Mouse (Mus musculus): ENCODE measurements around the gene Cacnb1. TPM values are rescaled to one million over a fixed set of nuclear protein-coding genes. Genes with fewer than 3 reads are reported as not detected.

Gene Cacnb1
- polyA plus RNA-seq, 1 experiment, result 6.1 TPM

DNA sequence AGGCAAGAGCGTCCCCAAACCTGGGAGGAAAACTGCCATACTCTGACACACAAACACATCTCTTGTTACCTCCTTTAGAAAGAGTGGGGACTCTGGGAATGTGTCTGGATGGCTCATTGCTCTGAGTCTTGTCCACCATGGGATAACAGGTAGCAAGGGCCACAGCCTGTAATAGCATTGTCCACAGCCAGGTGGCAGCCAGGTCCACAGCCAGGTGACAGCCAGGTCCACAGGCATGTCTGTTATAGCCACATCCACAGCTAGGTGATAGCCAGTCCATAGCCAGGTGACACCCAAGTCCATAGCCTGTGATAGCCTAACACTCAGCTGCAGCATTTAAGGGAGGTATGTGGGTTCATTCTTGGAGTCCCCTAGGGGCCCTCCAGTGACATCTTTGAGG lies 61.9 kb downstream of the Cacnb1 start:
- Histone ChIP-seq H3ac (ENCODE audit: control insufficient read depth, insufficient read length, low read depth) (no peak overlapping the region), H3K36me3 (ENCODE audit: control insufficient read depth, insufficient read depth) (no peaks in the 10 kb centered on the region), H3K27me3 (ENCODE audit: control insufficient read depth, insufficient read depth, insufficient read length) (no peaks in the 10 kb centered on the region), H3K79me3 (ENCODE audit: low read depth) (no peaks in the 10 kb centered on the region), H3K79me2 (ENCODE audit: control insufficient read depth, insufficient read depth) (no peaks in the 10 kb centered on the region), H3K4me3 (ENCODE audit: insufficient read depth, poor library complexity, severe bottlenecking) (no peak overlapping the region)
- TF ChIP-seq CTCF (IDR thresholded peaks at IDR 0.05; ENCODE audit: control insufficient read depth, insufficient read depth, insufficient read length) (no peak), MYOG (IDR thresholded peaks at IDR 0.05; ENCODE audit: control insufficient read depth, extremely low read depth, insufficient read length) (no peak), FOSL1 (IDR thresholded peaks at IDR 0.05; ENCODE audit: insufficient read depth, low read length, poor library complexity, severe bottlenecking) (no peak), USF1 (IDR thresholded peaks at IDR 0.05; ENCODE audit: low read depth) (no peak), CEBPB (IDR thresholded peaks at IDR 0.05; ENCODE audit: low read depth) (no peak), MYOD1 (IDR thresholded peaks at IDR 0.05; ENCODE audit: control insufficient read depth, insufficient read length, low read depth) (no peak), MAX (IDR thresholded peaks at IDR 0.05) (no peak)

DNA sequence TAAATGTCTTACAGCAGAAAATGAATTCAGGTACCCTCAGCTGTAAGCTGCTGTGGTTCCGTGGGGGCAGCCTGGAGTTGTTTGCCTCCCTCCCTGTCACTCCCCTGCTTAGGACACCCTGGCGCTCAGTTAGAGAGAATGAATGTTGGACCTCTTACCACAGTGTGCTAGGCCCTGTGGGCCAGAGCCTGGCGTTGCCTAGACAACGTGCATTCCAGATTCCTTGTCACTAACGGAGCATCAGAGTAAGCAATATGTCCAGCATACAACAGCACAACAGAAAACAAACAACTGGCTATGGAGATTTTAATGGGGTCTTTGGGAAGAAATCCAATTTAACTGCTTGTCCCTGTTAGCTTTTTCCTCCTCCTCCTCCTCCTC lies 63.5 kb downstream of the Cacnb1 start:
- TF ChIP-seq MAX (IDR thresholded peaks at IDR 0.05), result no peak
- no peaks in the 10 kb centered on the region for H3K79me2 ChIP-seq (ENCODE audit: control insufficient read depth, insufficient read depth)
- H3K27me3 ChIP-seq (ENCODE audit: control insufficient read depth, insufficient read depth, insufficient read length), result no peaks in the 10 kb centered on the region

DNA sequence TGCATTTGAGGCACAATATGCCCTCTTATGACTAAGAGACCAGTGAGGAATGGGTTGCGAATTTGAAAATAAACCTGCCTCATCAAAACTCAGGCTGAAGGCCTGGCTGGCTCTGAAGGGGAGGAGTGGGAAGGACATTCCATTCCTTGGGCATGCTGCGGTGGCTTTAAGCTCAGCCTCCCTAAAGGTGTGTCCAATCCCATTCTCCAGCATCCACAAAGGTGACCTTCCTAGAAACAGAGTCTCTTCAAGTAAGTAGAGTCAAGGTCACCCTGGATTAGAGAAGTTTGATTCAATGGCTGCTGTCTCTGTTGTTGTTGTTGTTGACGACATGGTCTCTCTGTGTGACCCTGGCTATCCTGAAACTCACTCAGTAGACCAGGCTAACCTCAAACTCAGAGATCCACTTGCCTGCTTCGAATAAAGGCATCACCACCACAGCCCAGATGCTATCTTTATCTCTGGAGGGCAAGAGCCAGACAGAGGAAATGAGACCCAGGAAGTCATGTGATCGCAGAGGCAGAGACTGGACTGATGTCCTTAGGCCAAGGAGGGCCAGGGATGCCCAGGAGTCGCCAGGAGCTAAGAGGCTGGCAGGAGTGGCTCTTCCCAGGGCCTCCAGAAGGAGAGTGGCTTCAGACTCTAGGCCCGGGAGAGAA lies 64.1 kb downstream of the Cacnb1 start:
- TF ChIP-seq MYOD1 (IDR thresholded peaks at IDR 0.05; ENCODE audit: control insufficient read depth, insufficient read length, low read depth), result no peak
- no peak for TF ChIP-seq USF1 (IDR thresholded peaks at IDR 0.05; ENCODE audit: low read depth)
- TF ChIP-seq MAX (IDR thresholded peaks at IDR 0.05), result no peak
- TF ChIP-seq CTCF (IDR thresholded peaks at IDR 0.05; ENCODE audit: control insufficient read depth, insufficient read depth, insufficient read length), result no peak
- no peak for TF ChIP-seq CEBPB (IDR thresholded peaks at IDR 0.05; ENCODE audit: low read depth)
- no peak for TF ChIP-seq MYOG (IDR thresholded peaks at IDR 0.05; ENCODE audit: control insufficient read depth, extremely low read depth, insufficient read length)
- no peak for TF ChIP-seq FOSL1 (IDR thresholded peaks at IDR 0.05; ENCODE audit: insufficient read depth, low read length, poor library complexity, severe bottlenecking)
- no peaks in the 10 kb centered on the region for H3K27me3 ChIP-seq (ENCODE audit: control insufficient read depth, insufficient read depth, insufficient read length)
- no peaks in the 10 kb centered on the region for H3K36me3 ChIP-seq (ENCODE audit: control insufficient read depth, insufficient read depth)
- no peaks in the 10 kb centered on the region for H3K79me2 ChIP-seq (ENCODE audit: control insufficient read depth, insufficient read depth)
- H3K79me3 ChIP-seq (ENCODE audit: low read depth), result no peaks in the 10 kb centered on the region
- H3ac ChIP-seq (ENCODE audit: control insufficient read depth, insufficient read length, low read depth), result no peak overlapping the region
- no peak overlapping the region for H3K4me3 ChIP-seq (ENCODE audit: insufficient read depth, poor library complexity, severe bottlenecking)

More for the DNA sequence above, 63.5 kb downstream of the Cacnb1 start:
- no peaks in the 10 kb centered on the region for H3K79me3 ChIP-seq (ENCODE audit: low read depth)
- no peak overlapping the region for H3K4me3 ChIP-seq (ENCODE audit: insufficient read depth, poor library complexity, severe bottlenecking)
- H3K36me3 ChIP-seq (ENCODE audit: control insufficient read depth, insufficient read depth), result no peaks in the 10 kb centered on the region
- no peak overlapping the region for H3ac ChIP-seq (ENCODE audit: control insufficient read depth, insufficient read length, low read depth)

DNA sequence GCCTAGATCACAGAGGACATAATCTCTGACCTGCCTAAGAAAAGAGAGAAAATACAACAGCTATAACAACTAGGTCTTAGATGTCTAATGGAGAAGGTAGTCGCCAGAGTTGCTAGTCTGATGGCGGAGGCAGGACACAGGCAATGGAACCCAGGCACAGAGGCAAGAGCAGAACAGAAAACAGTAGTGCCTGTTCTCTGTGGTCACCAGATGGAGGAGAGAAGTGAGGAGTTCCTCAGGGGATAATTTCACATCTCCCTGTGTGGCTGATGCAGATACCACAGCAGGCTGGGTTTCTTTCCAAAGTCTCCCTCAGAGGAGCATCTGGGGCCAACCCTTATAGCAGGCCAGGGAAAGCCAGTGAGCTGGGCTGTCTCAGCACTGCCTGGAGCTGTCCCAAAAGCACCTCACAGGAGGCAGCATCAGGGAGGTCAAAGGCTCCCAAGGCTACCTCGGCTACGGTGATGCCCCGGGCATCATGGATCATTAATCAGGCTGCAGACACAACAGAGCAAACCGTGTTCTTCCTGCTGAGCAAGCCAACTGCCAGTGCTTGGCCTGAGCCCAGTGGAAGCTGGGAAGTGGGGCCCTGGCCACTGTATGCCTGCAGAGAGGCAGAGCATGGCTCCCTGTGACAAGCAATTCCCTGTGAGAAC lies 65.8 kb downstream of the Cacnb1 start:
- no peak for TF ChIP-seq USF1 (IDR thresholded peaks at IDR 0.05; ENCODE audit: low read depth)
- no peak for TF ChIP-seq MYOD1 (IDR thresholded peaks at IDR 0.05; ENCODE audit: control insufficient read depth, insufficient read length, low read depth)
- no peak for TF ChIP-seq CEBPB (IDR thresholded peaks at IDR 0.05; ENCODE audit: low read depth)
- no peak for TF ChIP-seq MAX (IDR thresholded peaks at IDR 0.05)
- no peak for TF ChIP-seq CTCF (IDR thresholded peaks at IDR 0.05; ENCODE audit: control insufficient read depth, insufficient read depth, insufficient read length)
- no peak for TF ChIP-seq FOSL1 (IDR thresholded peaks at IDR 0.05; ENCODE audit: insufficient read depth, low read length, poor library complexity, severe bottlenecking)
- TF ChIP-seq MYOG (IDR thresholded peaks at IDR 0.05; ENCODE audit: control insufficient read depth, extremely low read depth, insufficient read length), result no peak
- no peak overlapping the region for H3K4me3 ChIP-seq (ENCODE audit: insufficient read depth, poor library complexity, severe bottlenecking)
- no peaks in the 10 kb centered on the region for H3K27me3 ChIP-seq (ENCODE audit: control insufficient read depth, insufficient read depth, insufficient read length)
- H3K79me3 ChIP-seq (ENCODE audit: low read depth), result no peaks in the 10 kb centered on the region
- no peak overlapping the region for H3ac ChIP-seq (ENCODE audit: control insufficient read depth, insufficient read length, low read depth)
- no peaks in the 10 kb centered on the region for H3K79me2 ChIP-seq (ENCODE audit: control insufficient read depth, insufficient read depth)
- no peaks in the 10 kb centered on the region for H3K36me3 ChIP-seq (ENCODE audit: control insufficient read depth, insufficient read depth)

DNA sequence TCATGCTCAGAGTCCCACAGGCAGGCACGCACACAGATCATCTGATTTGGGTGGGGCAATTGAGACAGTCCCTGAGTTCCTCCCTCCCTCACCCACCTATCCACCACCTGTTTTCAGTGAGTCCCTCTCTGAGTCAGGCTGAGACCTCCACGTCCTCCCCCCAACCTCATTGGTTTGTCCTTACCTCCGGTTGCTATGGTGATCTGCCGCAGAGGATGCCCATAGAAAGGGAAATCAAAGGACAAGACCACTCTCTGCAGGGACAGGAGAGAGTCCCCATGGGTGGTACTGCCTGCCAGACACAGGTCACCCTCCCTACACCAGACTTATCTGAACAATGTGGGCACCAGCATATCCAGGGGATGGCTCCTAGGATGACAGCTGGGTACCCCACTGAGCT lies 66.9 kb downstream of the Cacnb1 start:
- H3K4me3 ChIP-seq (ENCODE audit: insufficient read depth, poor library complexity, severe bottlenecking), result no peak overlapping the region

More for the DNA sequence above, 66.9 kb downstream of the Cacnb1 start:
- TF ChIP-seq USF1 (IDR thresholded peaks at IDR 0.05; ENCODE audit: low read depth) (no peak), MAX (IDR thresholded peaks at IDR 0.05) (no peak), CEBPB (IDR thresholded peaks at IDR 0.05; ENCODE audit: low read depth) (no peak), CTCF (IDR thresholded peaks at IDR 0.05; ENCODE audit: control insufficient read depth, insufficient read depth, insufficient read length) (no peak), MYOD1 (IDR thresholded peaks at IDR 0.05; ENCODE audit: control insufficient read depth, insufficient read length, low read depth) (no peak), FOSL1 (IDR thresholded peaks at IDR 0.05; ENCODE audit: insufficient read depth, low read length, poor library complexity, severe bottlenecking) (no peak), MYOG (IDR thresholded peaks at IDR 0.05; ENCODE audit: control insufficient read depth, extremely low read depth, insufficient read length) (no peak)
- Histone ChIP-seq H3K27me3 (ENCODE audit: control insufficient read depth, insufficient read depth, insufficient read length) (no peaks in the 10 kb centered on the region), H3ac (ENCODE audit: control insufficient read depth, insufficient read length, low read depth) (no peak overlapping the region), H3K79me3 (ENCODE audit: low read depth) (no peaks in the 10 kb centered on the region), H3K79me2 (ENCODE audit: control insufficient read depth, insufficient read depth) (no peaks in the 10 kb centered on the region), H3K36me3 (ENCODE audit: control insufficient read depth, insufficient read depth) (no peaks in the 10 kb centered on the region)
